Mouse (Mus musculus): ENCODE data around the gene Zfp773. TPM values are rescaled to one million over a fixed set of nuclear protein-coding genes. Genes with fewer than 3 reads are reported as not detected.

Gene Zfp773
- polyA plus RNA-seq, 1 experiment from 2014 or later: 0.53 TPM

- Histone ChIP-seq H3K4me3 (ENCODE audit: low read depth, low read length) (peak within 1 kb of the TSS; percentile 66), H3K36me3 (ENCODE audit: control insufficient read depth, insufficient read depth, low read length) (peaks cover 9% of the 10 kb centered on the region; the same call in 1 of the 2 replicates), H3K27ac (ENCODE audit: low read depth, low read length) (no peak within 1 kb of the TSS), H3K4me2 (peak within 1 kb of the TSS; percentile 65), H3K27me3 (replicated peaks; ENCODE audit: control insufficient read depth, insufficient read depth, low read length) (no peaks in the 10 kb centered on the region), H3K9ac (ENCODE audit: low read depth, low read length) (peak within 1 kb of the TSS; percentile 64), H3K9me3 (ENCODE audit: control insufficient read depth, low read length) (no peaks in the 10 kb centered on the region), H3K4me1 (replicated peaks; ENCODE audit: control insufficient read depth, insufficient read depth, low read length) (no peaks in the 10 kb centered on the region; the same call in 1 of the 2 replicates)
- DNase-seq (ENCODE audit: low spot score) (peak; percentile 71), ATAC-seq (replicated peaks; ENCODE audit: low FRiP score) (peak; percentile 93)
- WGBS: under 1% methylated on average over 30 of the region's 30 CpGs
These were observed 15.5 kb downstream of the Zfp773 start, which contains the start of gene Zfp954 for GRCm38 (mm10) chr7:7120921-7121601. Gene Zfp954 (minus strand): TSS chr7:7121488.

GRCm38 (mm10) chr7:7118441-7118840 lies 18.1 kb downstream of the Zfp773 start:
- Histone ChIP-seq H3K4me2 (no peak overlapping the region), H3K4me1 (replicated peaks; ENCODE audit: control insufficient read depth, insufficient read depth, low read length) (no peaks in the 10 kb centered on the region; the same call in 1 of the 2 replicates), H3K9ac (ENCODE audit: low read depth, low read length) (no peak overlapping the region), H3K4me3 (ENCODE audit: low read depth, low read length) (no peak overlapping the region), H3K36me3 (ENCODE audit: control insufficient read depth, insufficient read depth, low read length) (peaks cover 21% of the 10 kb centered on the region), H3K27me3 (replicated peaks; ENCODE audit: control insufficient read depth, insufficient read depth, low read length) (no peaks in the 10 kb centered on the region), H3K27ac (ENCODE audit: low read depth, low read length) (no peak overlapping the region), H3K9me3 (ENCODE audit: control insufficient read depth, low read length) (no peaks in the 10 kb centered on the region)
- no peak for ATAC-seq (replicated peaks; ENCODE audit: low FRiP score)
- 90% methylated on average over 2 of the region's 2 CpGs for WGBS
- no peak for DNase-seq (ENCODE audit: low spot score)

GRCm38 (mm10) chr7:7108501-7108900 lies 28.1 kb downstream of the Zfp773 start:
- Histone ChIP-seq H3K27me3 (replicated peaks; ENCODE audit: control insufficient read depth, insufficient read depth, low read length) (no peaks in the 10 kb centered on the region), H3K4me3 (ENCODE audit: low read depth, low read length) (no peak overlapping the region), H3K9ac (ENCODE audit: low read depth, low read length) (no peak overlapping the region), H3K27ac (ENCODE audit: low read depth, low read length) (no peak overlapping the region), H3K4me2 (no peak overlapping the region), H3K36me3 (ENCODE audit: control insufficient read depth, insufficient read depth, low read length) (no peaks in the 10 kb centered on the region), H3K9me3 (ENCODE audit: control insufficient read depth, low read length) (no peaks in the 10 kb centered on the region), H3K4me1 (replicated peaks; ENCODE audit: control insufficient read depth, insufficient read depth, low read length) (no peaks in the 10 kb centered on the region)
- WGBS: 91% methylated on average over 7 of the region's 7 CpGs
- DNase-seq (ENCODE audit: low spot score) (no peak), ATAC-seq (replicated peaks; ENCODE audit: low FRiP score) (no peak)

Other genes with a start within 250 kb of the Zfp773 start
- not detected in 2 replicates for gene Aurkc, start 141.5 kb downstream of the Zfp773 start, polyA plus RNA-seq (2014; fragmentation: Nextera tagmentation; extraction: Ambion mirVana)
- gene Zfp954, start 15.3 kb downstream of the Zfp773 start, polyA plus RNA-seq (2014; fragmentation: Nextera tagmentation; extraction: Ambion mirVana): 10.0 and 10.8 TPM in 2 replicates
- 0.93 and 1.3 TPM in 2 replicates for gene Zfp418, start 34.6 kb upstream of the Zfp773 start, polyA plus RNA-seq (2014; fragmentation: Nextera tagmentation; extraction: Ambion mirVana)
- 3.5 and 4.4 TPM in 2 replicates for gene Zfp772, start 73.2 kb upstream of the Zfp773 start, polyA plus RNA-seq (2014; fragmentation: Nextera tagmentation; extraction: Ambion mirVana)
- 1.4 TPM in 1 of 2 replicates, not detected in the other for gene Vmn2r29, start 110.6 kb upstream of the Zfp773 start, polyA plus RNA-seq (2014; fragmentation: Nextera tagmentation; extraction: Ambion mirVana)
- gene Gm45844, start 141.5 kb upstream of the Zfp773 start, polyA plus RNA-seq (2014; fragmentation: Nextera tagmentation; extraction: Ambion mirVana): 2.3 and 2.8 TPM in 2 replicates
- gene Clcn4, start 164.1 kb upstream of the Zfp773 start, polyA plus RNA-seq (2014; fragmentation: Nextera tagmentation; extraction: Ambion mirVana): 24.5 and 25.6 TPM in 2 replicates
- gene Vmn2r30, start 200.9 kb upstream of the Zfp773 start, polyA plus RNA-seq (2014; fragmentation: Nextera tagmentation; extraction: Ambion mirVana): not detected in 2 replicates
- gene Gm45783, start 237.8 kb upstream of the Zfp773 start, polyA plus RNA-seq (2014; fragmentation: Nextera tagmentation; extraction: Ambion mirVana): not detected in 2 replicates